Mouse (Mus musculus) cortical plate, adult 2 months (tissue): ENCODE measurements around the gene Camta1.

ENCODE experiments used
- CTCF ChIP-seq: fragments of 200-500 bp; IDR thresholded peaks from 2 replicates; pipeline ENCODE4 v1.5.1; 2011; ENCODE audit warnings: mild to moderate bottlenecking, control low read depth, low read length; ENCODE audit not compliant: insufficient read depth; ENCODE audit errors: extremely low read depth
- POLR2A ChIP-seq: fragments of 200-500 bp; IDR thresholded peaks from 2 replicates; pipeline ENCODE4 v1.6.1; 2011; ENCODE audit warnings: mild to moderate bottlenecking, low read length, control low read depth; ENCODE audit not compliant: insufficient read depth; ENCODE audit errors: extremely low read depth

GRCm38 (mm10) chr4:151595116-151595515 lies 266.6 kb downstream of the Camta1 start:
- TF ChIP-seq CTCF (no peak), POLR2A (no peak)
